Mouse (Mus musculus): ENCODE results near the gene Kcna6. TPM values are rescaled to one million over a fixed set of nuclear protein-coding genes. Genes with fewer than 3 reads are reported as not detected.

Kcna6 gene
- total RNA-seq, 2 experiments from 2014 or later = 61.4 to 72.1 TPM

DNA sequence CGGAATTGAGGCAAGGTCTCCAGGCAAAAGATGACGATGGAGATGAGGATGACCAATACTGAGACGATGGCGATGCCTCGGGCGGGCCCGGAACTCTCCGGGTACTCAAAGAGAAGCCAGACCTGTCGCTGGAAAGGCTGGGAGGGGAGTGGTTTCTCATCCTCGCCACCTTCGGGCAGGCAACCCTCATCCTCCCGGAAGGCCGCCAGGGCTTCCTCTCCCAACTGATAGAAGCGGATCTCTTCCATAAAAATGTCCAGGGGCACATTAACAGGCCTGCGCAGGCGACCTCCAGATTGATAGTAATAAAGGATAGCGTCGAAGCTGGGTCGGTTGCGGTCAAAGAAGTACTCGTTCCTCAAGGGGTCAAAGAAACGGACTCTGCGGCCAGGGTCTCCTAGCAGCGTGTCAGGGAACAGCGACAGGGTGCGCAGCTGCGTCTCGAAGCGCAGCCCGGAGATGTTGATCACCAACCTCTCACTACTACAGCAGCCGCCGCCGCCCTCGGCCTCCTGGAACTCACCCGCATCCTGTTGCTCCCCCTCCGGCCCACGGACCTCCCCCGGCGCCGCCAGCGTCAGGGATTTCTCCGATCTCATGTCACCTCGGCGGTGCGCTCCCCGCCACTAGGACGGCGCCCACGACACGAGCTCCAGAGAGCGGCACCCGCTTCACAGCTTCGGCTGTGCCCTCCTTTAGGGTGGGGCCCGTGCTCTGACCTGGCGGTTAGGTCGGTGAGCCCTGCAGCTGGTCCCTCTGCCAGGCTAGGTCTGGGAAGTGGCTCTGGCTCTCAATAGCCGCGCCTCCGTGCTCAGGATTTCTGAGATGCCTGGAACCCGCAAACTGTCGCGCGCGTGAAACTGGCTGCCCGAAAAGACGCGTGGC is 906 bp downstream of the Kcna6 start:
- intact Hi-C loops (cut with DNase I) = no loop called here

GRCm38 (mm10) chr6:126736996-126737395 is 3.5 kb downstream of the Kcna6 start:
- peak in 1 of 2 experiments; percentile 14 for DNase-seq (ENCODE audit: low spot score in 2 of 2)
- intact Hi-C loops (cut with DNase I) = no loop called here

More for the DNA sequence above, 906 bp downstream of the Kcna6 start:
- peak; percentile 59 to 71 for DNase-seq (ENCODE audit: low spot score in 2 of 2)

- intact Hi-C loops (cut with DNase I) = loop anchor here (2.0 kb wide), 1 partner anchor 29 kb away; no protein-coding TSS in a partner anchor
Measured at GRCm38 (mm10) chr6:126735806-126736205, 4.7 kb downstream of the Kcna6 start.

GRCm38 (mm10) chr6:126732645-126733044 is 7.8 kb downstream of the Kcna6 start:
- intact Hi-C loops (cut with DNase I) = no loop called here
- no peak for DNase-seq (ENCODE audit: low spot score in 2 of 2)

More at GRCm38 (mm10) chr6:126735806-126736205, 4.7 kb downstream of the Kcna6 start:
- no peak for DNase-seq (ENCODE audit: low spot score in 2 of 2)

DNA sequence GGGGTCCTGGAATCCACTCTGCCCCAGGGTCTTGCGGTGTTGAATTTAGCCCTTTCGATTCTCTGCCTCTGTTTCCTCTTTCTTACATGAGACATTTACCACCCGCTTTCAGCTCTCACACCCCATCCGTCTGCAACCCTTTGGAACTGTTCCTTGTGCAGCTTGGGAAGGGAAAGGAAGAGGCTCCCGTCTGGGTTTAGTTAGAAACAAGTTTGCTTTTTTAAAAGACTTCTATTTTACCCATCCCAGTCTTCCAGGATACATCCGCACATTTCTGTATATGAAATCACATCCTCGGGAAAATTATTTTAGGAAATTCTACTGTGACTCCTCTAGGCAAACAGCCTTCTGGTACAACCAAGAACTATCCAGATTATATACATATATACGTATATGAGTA is 11.7 kb downstream of the Kcna6 start:
- intact Hi-C loops (cut with DNase I) = no loop called here
- DNase-seq (ENCODE audit: low spot score in 2 of 2) = no peak

DNA sequence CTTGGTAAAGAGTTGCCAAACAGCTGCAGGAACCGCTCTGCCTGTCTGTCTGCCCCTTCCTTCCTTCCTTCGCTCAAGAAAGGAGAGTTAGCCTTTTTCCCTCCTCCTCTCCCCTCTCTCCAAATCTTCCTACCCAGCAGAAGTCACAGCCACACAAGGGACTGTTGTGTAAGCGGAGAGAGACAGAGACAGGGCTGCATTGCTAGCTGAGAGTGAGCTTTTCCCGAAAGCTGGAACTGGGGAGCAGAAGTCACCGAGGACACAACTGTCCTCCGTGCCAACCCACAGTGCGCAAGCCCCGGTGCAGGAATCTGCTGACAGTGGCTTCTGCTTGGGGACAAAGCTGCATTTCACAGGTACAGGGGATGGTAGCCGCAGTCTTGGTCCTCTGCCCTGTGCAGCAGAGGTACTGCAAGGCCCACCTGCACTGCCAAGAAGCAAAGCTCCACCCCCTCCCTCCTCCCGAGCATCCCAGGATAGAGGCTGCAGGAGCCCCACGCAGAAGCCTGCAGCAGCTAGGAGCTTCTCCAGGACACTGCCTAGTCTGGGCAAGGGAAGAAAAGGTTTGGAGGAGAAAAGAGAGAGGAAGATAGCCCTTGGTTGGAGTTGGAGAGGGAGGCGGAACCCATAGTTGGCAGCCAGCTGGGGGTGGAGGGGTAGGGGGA is 21.9 kb downstream of the Kcna6 start:
- intact Hi-C loops (cut with DNase I) = no loop called here
- DNase-seq (ENCODE audit: low spot score in 2 of 2) = no peak

DNA sequence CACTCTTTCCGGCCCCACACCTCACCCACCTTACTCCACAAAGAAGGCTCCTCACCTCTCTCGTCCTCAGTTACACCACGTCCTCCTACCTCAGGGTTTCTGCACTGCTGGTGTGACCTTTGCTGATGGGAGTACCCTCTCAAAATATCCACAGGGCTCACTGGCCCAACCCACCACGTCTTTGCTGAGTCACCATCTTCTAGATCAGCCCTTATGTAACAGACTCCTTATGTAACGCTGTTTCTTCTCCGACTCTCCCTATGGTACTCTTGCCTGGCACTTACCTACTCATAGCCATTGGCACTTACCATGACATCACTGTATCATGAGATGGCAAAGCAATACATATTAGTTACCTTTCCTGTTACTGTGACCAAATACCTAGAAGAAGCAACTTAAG is 27.9 kb downstream of the Kcna6 start:
- intact Hi-C loops (cut with DNase I) = no loop called here
- DNase-seq (ENCODE audit: low spot score in 2 of 2) = peak in 1 of 2 experiments; percentile 32

- intact Hi-C loops (cut with DNase I) = loop anchor here (2.0 kb wide), 1 partner anchor 29 kb away; no protein-coding TSS in a partner anchor
- peak; percentile 70 to 74 for DNase-seq (ENCODE audit: low spot score in 2 of 2)
Measured at GRCm38 (mm10) chr6:126705936-126706335, 34.5 kb downstream of the Kcna6 start.

DNA sequence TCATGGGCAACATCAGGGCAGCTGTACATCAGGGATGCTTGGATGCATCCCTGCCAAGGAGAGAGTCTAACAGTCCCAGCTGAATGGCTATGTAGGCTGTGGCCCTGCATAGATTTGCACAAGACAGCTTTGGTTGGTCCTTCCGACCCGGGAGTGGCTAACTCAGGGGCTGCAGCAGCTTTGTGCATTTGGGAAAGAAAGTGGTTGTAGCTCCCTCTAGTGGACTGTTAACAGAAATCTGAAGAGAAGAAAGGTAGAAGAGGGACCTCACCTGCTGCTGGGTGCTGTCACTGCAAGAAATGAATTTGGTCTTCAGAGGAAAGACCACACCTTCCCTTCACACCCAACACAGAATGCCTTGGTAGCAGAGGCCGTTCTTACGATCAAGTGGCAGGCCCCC is 36.0 kb downstream of the Kcna6 start:
- intact Hi-C loops (cut with DNase I) = loop anchor here (5.0 kb wide), 1 partner anchor 202 kb away; no protein-coding TSS in a partner anchor
- DNase-seq (ENCODE audit: low spot score in 2 of 2) = no peak

- intact Hi-C loops (cut with DNase I) = loop anchor here (1.0 to 5.0 kb wide), 3 partner anchors 57 to 200 kb away; no protein-coding TSS in a partner anchor
- peak; percentile 88 to 91 for DNase-seq (ENCODE audit: low spot score in 2 of 2)
Measured at GRCm38 (mm10) chr6:126702116-126702515, 38.4 kb downstream of the Kcna6 start.

- intact Hi-C loops (cut with DNase I) = loop anchor here (5.0 kb wide), 1 partner anchor 199 kb away; no protein-coding TSS in a partner anchor
- no peak for DNase-seq (ENCODE audit: low spot score in 2 of 2)
Measured at GRCm38 (mm10) chr6:126701196-126701595, 39.3 kb downstream of the Kcna6 start.

- DNase-seq (ENCODE audit: low spot score in 2 of 2) = no peak
- intact Hi-C loops (cut with DNase I) = loop anchor here (5.0 kb wide), 1 partner anchor 198 kb away; no protein-coding TSS in a partner anchor
Measured at GRCm38 (mm10) chr6:126699995-126700394, 40.5 kb downstream of the Kcna6 start.

DNA sequence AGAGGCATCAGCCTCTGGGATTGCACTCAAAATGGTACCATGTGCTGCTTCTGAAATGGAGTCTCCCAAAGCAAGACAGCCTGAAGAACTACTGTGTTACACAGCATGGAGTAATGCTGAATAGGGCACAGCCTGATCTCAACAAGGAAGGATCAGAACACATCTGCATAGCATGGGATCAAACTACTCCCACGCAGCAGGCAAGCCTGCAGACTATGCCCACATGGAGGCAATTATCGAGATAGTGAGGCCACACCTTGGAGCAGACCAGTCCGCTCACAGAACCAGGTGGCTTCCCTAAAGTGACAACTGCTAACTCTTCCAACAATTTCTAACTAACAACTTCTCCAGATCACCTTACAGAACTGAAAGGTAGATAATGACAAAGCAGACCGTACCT is 53.4 kb downstream of the Kcna6 start:
- DNase-seq (ENCODE audit: low spot score in 2 of 2) = no peak
- intact Hi-C loops (cut with DNase I) = no loop called here

- DNase-seq (ENCODE audit: low spot score in 2 of 2) = no peak
- intact Hi-C loops (cut with DNase I) = no loop called here
Measured at GRCm38 (mm10) chr6:126685135-126685534, 55.3 kb downstream of the Kcna6 start.

GRCm38 (mm10) chr6:126678961-126679360 is 61.5 kb downstream of the Kcna6 start:
- intact Hi-C loops (cut with DNase I) = no loop called here
- no peak for DNase-seq (ENCODE audit: low spot score in 2 of 2)

- DNase-seq (ENCODE audit: low spot score in 2 of 2) = no peak
- intact Hi-C loops (cut with DNase I) = no loop called here
Measured at GRCm38 (mm10) chr6:126667001-126667400, 73.5 kb downstream of the Kcna6 start.

- DNase-seq (ENCODE audit: low spot score in 2 of 2) = no peak
Measured at GRCm38 (mm10) chr6:126666091-126666490, 74.4 kb downstream of the Kcna6 start.

GRCm38 (mm10) chr6:126664569-126664968 is 75.9 kb downstream of the Kcna6 start:
- intact Hi-C loops (cut with DNase I) = no loop called here
- no peak for DNase-seq (ENCODE audit: low spot score in 2 of 2)

More at GRCm38 (mm10) chr6:126666091-126666490, 74.4 kb downstream of the Kcna6 start:
- intact Hi-C loops (cut with DNase I) = no loop called here
